Mouse (Mus musculus): Measurements from ENCODE around the gene Wfdc8. TPM values are rescaled to one million over a fixed set of nuclear protein-coding genes. Genes with fewer than 3 reads are reported as not detected.

The Wfdc8 gene
- total and polyA plus RNA-seq, 2 experiments = not detected

DNA sequence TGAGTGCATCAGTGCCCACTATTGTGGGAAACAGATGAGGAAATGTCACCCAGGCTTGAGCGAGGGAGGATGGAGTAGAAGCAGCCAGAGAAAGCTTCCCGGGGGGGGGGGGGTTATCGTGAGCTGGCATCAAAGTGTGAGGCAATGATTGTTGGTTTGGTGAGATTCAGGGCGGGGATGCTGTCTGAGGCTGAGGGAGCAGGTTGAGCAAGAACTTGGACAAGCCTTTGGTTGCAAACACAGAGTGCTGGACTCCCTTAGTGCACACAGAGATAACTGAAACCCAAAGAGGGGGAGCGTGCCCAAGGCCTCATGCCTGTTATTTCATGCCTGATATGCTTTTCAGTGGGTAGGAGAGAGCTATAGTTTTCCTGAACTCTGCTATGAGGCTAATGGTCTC lies 46.0 kb downstream of the Wfdc8 start:
- 31% methylated on average over 5 of the region's 5 CpGs for WGBS
- Histone ChIP-seq H3K4me3 (ENCODE audit: insufficient read depth, low read depth, low read length) (no peak overlapping the region), H3K4me1 (ENCODE audit: control insufficient read depth, insufficient read depth, low read length) (peaks cover 3% of the 10 kb centered on the region; the same call in 1 of the 2 replicates), H3K27ac (replicated peaks; ENCODE audit: insufficient read depth, low read depth, low read length) (no peak overlapping the region), H3K9ac (ENCODE audit: low read depth, low read length) (no peak overlapping the region), H3K27me3 (ENCODE audit: control insufficient read depth, insufficient read depth, low read length) (no peaks in the 10 kb centered on the region), H3K36me3 (ENCODE audit: control insufficient read depth, insufficient read depth, low read length) (no peaks in the 10 kb centered on the region), H3K79me2 (ENCODE audit: control insufficient read depth, insufficient read depth, low read length) (no peaks in the 10 kb centered on the region)
- DNase-seq (ENCODE audit: extremely low read depth, low read depth, low spot score) = peak; percentile 47
- TF ChIP-seq CTCF (IDR thresholded peaks at IDR 0.05; ENCODE audit: low read depth, low read length) (no peak), POLR2A (IDR thresholded peaks at IDR 0.05; ENCODE audit: extremely low read depth, insufficient read depth, low read length) (no peak)

GRCm38 (mm10) chr2:164566997-164567396 lies 46.4 kb downstream of the Wfdc8 start:
- TF ChIP-seq CTCF (IDR thresholded peaks at IDR 0.05; ENCODE audit: low read depth, low read length) = peak; percentile 7; the same call in 1 of the 2 replicates
- no peak for TF ChIP-seq POLR2A (IDR thresholded peaks at IDR 0.05; ENCODE audit: extremely low read depth, insufficient read depth, low read length)
- H3K27ac ChIP-seq (replicated peaks; ENCODE audit: insufficient read depth, low read depth, low read length) = no peak overlapping the region
- no peak for DNase-seq (ENCODE audit: extremely low read depth, low read depth, low spot score)
- peaks cover 5% of the 10 kb centered on the region for H3K4me1 ChIP-seq (ENCODE audit: control insufficient read depth, insufficient read depth, low read length)
- H3K27me3 ChIP-seq (ENCODE audit: control insufficient read depth, insufficient read depth, low read length) = no peaks in the 10 kb centered on the region
- no peaks in the 10 kb centered on the region for H3K36me3 ChIP-seq (ENCODE audit: control insufficient read depth, insufficient read depth, low read length)
- WGBS = 83% methylated on average over 2 of the region's 2 CpGs
- H3K9ac ChIP-seq (ENCODE audit: low read depth, low read length) = no peak overlapping the region
- no peak overlapping the region for H3K4me3 ChIP-seq (ENCODE audit: insufficient read depth, low read depth, low read length)
- H3K79me2 ChIP-seq (ENCODE audit: control insufficient read depth, insufficient read depth, low read length) = no peaks in the 10 kb centered on the region

DNA sequence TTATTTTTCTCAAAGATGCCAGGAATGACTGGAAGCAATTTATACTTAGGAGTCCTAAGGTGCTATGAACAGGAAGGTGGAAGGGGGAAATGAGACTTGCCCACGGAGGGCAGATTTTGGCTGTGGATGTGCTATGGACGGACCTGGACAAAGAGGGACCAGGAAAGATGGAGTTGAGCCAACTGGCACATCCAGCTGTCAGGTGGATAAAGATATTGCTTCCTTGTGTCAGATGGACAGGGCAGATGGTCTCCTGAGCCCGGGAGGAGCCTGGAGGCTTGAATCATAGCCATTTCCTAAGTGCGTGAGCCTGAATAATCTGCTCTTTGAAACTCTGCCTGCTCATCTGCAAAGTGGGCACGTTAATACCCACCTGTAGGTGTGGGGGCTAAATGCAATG lies 49.1 kb downstream of the Wfdc8 start:
- WGBS = 67% methylated on average over 5 of the region's 5 CpGs
- H3K9ac ChIP-seq (ENCODE audit: low read depth, low read length) = no peak overlapping the region
- H3K4me3 ChIP-seq (ENCODE audit: insufficient read depth, low read depth, low read length) = no peak overlapping the region
- no peaks in the 10 kb centered on the region for H3K79me2 ChIP-seq (ENCODE audit: control insufficient read depth, insufficient read depth, low read length)
- H3K4me1 ChIP-seq (ENCODE audit: control insufficient read depth, insufficient read depth, low read length) = peaks cover 5% of the 10 kb centered on the region
- no peak overlapping the region for H3K27ac ChIP-seq (replicated peaks; ENCODE audit: insufficient read depth, low read depth, low read length)
- DNase-seq (ENCODE audit: extremely low read depth, low read depth, low spot score) = no peak
- no peaks in the 10 kb centered on the region for H3K36me3 ChIP-seq (ENCODE audit: control insufficient read depth, insufficient read depth, low read length)
- no peaks in the 10 kb centered on the region for H3K27me3 ChIP-seq (ENCODE audit: control insufficient read depth, insufficient read depth, low read length)
- TF ChIP-seq POLR2A (IDR thresholded peaks at IDR 0.05; ENCODE audit: extremely low read depth, insufficient read depth, low read length) (no peak), CTCF (IDR thresholded peaks at IDR 0.05; ENCODE audit: low read depth, low read length) (no peak)

DNA sequence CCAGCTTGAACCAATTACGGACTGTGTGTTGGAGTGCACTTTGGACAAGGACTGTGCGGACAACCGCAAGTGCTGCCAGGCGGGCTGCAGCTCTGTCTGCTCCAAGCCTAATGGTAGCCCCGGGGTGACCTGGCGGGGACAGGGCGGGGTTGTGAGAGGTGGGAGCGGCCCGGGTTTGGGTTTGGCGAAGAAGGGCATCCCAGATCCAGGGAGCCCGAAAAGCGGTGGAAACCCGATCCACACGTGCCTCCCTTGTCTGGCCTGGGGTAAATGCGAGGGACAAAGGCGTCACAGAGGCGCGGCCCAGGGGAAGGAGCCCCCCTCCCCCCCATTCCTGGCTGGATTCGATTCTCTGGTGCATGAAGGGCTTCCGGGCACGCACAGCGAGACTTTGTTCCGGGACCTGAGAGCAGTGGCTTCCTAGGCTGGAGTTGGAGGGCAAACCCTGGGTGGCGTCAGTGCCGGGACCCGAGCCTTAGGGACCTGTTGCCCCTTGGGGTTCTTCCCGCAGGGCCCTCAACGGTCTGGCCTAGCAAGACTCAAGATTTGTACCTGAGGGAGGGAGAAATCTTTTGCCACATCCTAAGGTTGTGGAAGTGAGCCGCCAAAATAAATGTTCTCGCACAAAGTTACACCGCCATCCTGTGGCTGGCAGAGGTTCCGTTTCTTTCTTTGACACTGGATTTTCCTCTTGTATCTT lies 49.9 kb downstream of the Wfdc8 start:
- WGBS = under 1% methylated on average over 32 of the region's 32 CpGs
- no peaks in the 10 kb centered on the region for H3K27me3 ChIP-seq (ENCODE audit: control insufficient read depth, insufficient read depth, low read length)
- TF ChIP-seq CTCF (IDR thresholded peaks at IDR 0.05; ENCODE audit: low read depth, low read length) (peak; percentile 22), POLR2A (IDR thresholded peaks at IDR 0.05; ENCODE audit: extremely low read depth, insufficient read depth, low read length) (no peak)

DNA sequence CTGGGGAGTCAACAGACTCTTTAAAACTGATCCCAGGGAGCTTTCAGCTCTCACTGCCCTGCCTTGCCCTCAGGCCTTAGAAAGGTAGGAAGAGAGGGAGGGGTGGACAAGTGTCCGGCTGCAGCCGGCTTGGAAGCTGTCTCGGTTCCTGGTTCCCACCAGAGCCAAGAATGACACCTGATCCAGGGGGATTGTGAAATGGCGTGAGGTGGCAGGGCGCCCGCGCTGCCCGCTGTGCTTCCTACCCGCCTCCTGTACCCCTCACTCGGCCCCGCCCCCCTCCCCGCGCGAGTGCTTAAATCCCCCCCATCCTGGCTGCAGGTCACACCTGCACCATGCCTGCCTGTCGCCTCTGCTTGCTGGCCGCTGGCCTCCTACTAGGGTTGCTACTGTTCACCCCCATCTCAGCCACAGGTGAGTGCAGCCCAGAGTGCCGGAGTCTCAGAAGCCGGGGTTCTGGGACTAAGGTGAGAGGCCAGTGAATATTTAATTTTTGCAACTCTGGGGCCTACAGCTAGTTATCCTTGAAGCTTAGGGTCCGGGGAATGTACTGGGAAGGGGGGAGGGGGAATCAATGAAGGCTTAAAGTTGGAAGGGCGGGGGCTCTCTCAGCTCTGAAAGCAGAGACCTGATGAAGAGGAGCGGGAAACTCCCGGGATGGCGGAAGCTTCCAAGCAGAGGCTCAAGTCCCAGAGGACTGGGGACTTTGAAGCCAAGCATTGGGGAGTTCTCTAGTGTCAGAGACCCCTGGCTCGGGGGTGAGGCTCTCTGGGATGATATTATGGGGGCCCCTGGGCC lies 50.8 kb downstream of the Wfdc8 start, which contains the start of gene Wfdc2:
Gene Wfdc2, plus strand, starts transcription at position 23 of the 798 bp plus-strand sequence.
- TF ChIP-seq POLR2A (IDR thresholded peaks at IDR 0.05; ENCODE audit: extremely low read depth, insufficient read depth, low read length) (no peak), CTCF (IDR thresholded peaks at IDR 0.05; ENCODE audit: low read depth, low read length) (no peak)
- H3K4me3 ChIP-seq (ENCODE audit: insufficient read depth, low read depth, low read length) = peak within 1 kb of the TSS; percentile 40; the same call in 1 of the 2 replicates
- H3K79me2 ChIP-seq (ENCODE audit: control insufficient read depth, insufficient read depth, low read length) = no peaks in the 10 kb centered on the region
- peak; percentile 53 for DNase-seq (ENCODE audit: extremely low read depth, low read depth, low spot score)
- H3K36me3 ChIP-seq (ENCODE audit: control insufficient read depth, insufficient read depth, low read length) = no peaks in the 10 kb centered on the region
- peaks cover 5% of the 10 kb centered on the region for H3K4me1 ChIP-seq (ENCODE audit: control insufficient read depth, insufficient read depth, low read length)
- peak within 1 kb of the TSS; percentile 16; the same call in 1 of the 2 replicates for H3K9ac ChIP-seq (ENCODE audit: low read depth, low read length)
- no peaks in the 10 kb centered on the region for H3K27me3 ChIP-seq (ENCODE audit: control insufficient read depth, insufficient read depth, low read length)
- WGBS = 13% methylated on average over 24 of the region's 24 CpGs
- H3K27ac ChIP-seq (replicated peaks; ENCODE audit: insufficient read depth, low read depth, low read length) = no peak within 1 kb of the TSS

More for the DNA sequence above, 49.9 kb downstream of the Wfdc8 start:
- Histone ChIP-seq H3K27ac (replicated peaks; ENCODE audit: insufficient read depth, low read depth, low read length) (no peak overlapping the region), H3K79me2 (ENCODE audit: control insufficient read depth, insufficient read depth, low read length) (no peaks in the 10 kb centered on the region), H3K4me1 (ENCODE audit: control insufficient read depth, insufficient read depth, low read length) (peaks cover 5% of the 10 kb centered on the region), H3K4me3 (ENCODE audit: insufficient read depth, low read depth, low read length) (peak overlapping the region; percentile 40; the same call in 1 of the 2 replicates), H3K9ac (ENCODE audit: low read depth, low read length) (peak overlapping the region; percentile 16), H3K36me3 (ENCODE audit: control insufficient read depth, insufficient read depth, low read length) (no peaks in the 10 kb centered on the region)
- DNase-seq (ENCODE audit: extremely low read depth, low read depth, low spot score) = peak; percentile 44
